Mouse (Mus musculus): Measurements from ENCODE around the gene Hira. TPM values are rescaled to one million over a fixed set of nuclear protein-coding genes. Genes with fewer than 3 reads are reported as not detected.
"Not testable (repeated sequence)": the region's sequence is repeated elsewhere in the genome, so short reads cannot be mapped to it uniquely, and the experiment has no call there.

The Hira gene
- polyA plus RNA-seq, 1 experiment: 0.95 TPM

DNA sequence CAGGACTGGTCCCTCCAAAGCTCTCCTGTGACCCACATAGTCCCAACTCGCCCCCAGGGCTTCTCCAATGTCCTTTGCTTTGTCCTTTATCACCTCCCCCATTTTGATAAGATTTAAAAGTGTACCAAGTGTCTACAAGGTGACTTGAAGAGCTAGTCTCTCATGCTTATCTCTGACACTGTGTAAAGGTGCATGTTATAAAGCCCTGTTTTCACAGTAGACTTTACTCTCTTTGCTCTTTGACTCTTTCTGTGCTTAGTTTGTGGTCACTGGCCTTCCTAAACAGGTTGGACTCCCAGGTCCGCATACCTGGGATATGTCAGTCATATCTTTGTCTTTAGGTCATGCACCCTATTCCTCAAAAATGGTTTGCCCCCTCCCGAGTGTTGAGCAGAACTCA lies 78.2 kb downstream of the Hira start:
- no peaks in the 10 kb centered on the region; the same call in 1 of the 2 replicates for H3K4me1 ChIP-seq (ENCODE audit: control insufficient read depth)
- no peaks in the 10 kb centered on the region for H3K27me3 ChIP-seq (ENCODE audit: control insufficient read depth)
- H3K9me3 ChIP-seq (ENCODE audit: control insufficient read depth, low read length): no peaks in the 10 kb centered on the region
- H3K4me3 ChIP-seq (replicated peaks): no peak overlapping the region
- no peak for TF ChIP-seq GATA1 (IDR thresholded peaks at IDR 0.05; ENCODE audit: low read length)
- no peak for TF ChIP-seq TAL1 (IDR thresholded peaks at IDR 0.05; ENCODE audit: low read length)
- peaks cover 77% of the 10 kb centered on the region for H3K36me3 ChIP-seq (ENCODE audit: control insufficient read depth)

DNA sequence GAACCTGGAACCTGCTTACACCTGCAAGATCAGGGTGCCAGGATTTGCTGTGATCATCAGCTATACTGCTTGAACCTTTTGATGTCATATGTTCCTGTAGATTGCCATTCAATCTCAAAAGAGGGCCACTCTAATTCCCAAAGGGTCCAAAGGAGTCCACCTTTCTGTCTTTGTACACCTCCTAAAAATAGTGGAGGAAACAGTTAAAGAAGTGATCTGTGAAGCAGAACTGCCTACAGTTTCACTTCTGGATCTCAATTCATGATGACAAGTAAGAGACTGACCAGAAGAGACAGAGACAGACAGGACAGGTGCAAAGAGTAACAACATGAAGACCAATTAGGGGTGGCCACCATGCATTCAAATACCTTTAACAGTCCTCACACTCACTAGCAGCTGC lies 86.6 kb downstream of the Hira start:
- no peak for TF ChIP-seq TAL1 (IDR thresholded peaks at IDR 0.05; ENCODE audit: low read length)
- TF ChIP-seq GATA1 (IDR thresholded peaks at IDR 0.05; ENCODE audit: low read length): no peak
- Histone ChIP-seq H3K36me3 (ENCODE audit: control insufficient read depth) (peaks cover 63% of the 10 kb centered on the region), H3K27me3 (ENCODE audit: control insufficient read depth) (no peaks in the 10 kb centered on the region), H3K4me1 (ENCODE audit: control insufficient read depth) (no peaks in the 10 kb centered on the region), H3K9me3 (ENCODE audit: control insufficient read depth, low read length) (no peaks in the 10 kb centered on the region), H3K4me3 (replicated peaks) (no peak overlapping the region)

GRCm38 (mm10) chr16:18969420-18970128 lies 92.7 kb downstream of the Hira start:
- Histone ChIP-seq H3K4me1 (ENCODE audit: control insufficient read depth) (no peaks in the 10 kb centered on the region), H3K36me3 (ENCODE audit: control insufficient read depth) (peaks cover 50% of the 10 kb centered on the region), H3K4me3 (replicated peaks) (no peak overlapping the region), H3K9me3 (ENCODE audit: control insufficient read depth, low read length) (no peaks in the 10 kb centered on the region), H3K27me3 (ENCODE audit: control insufficient read depth) (no peaks in the 10 kb centered on the region)
- TF ChIP-seq GATA1 (IDR thresholded peaks at IDR 0.05; ENCODE audit: low read length) (no peak), TAL1 (IDR thresholded peaks at IDR 0.05; ENCODE audit: low read length) (no peak)

- peaks cover 41% of the 10 kb centered on the region for H3K36me3 ChIP-seq (ENCODE audit: control insufficient read depth)
Observed at GRCm38 (mm10) chr16:18970837-18971236, 94.0 kb downstream of the Hira start.

GRCm38 (mm10) chr16:18975665-18976064 lies 98.8 kb downstream of the Hira start:
- not testable (repeated sequence) for H3K4me3 ChIP-seq (replicated peaks); H3K27me3 ChIP-seq (ENCODE audit: control insufficient read depth); H3K4me1 ChIP-seq (ENCODE audit: control insufficient read depth)
- H3K36me3 ChIP-seq (ENCODE audit: control insufficient read depth): peaks cover 12% of the 10 kb centered on the region
- H3K9me3 ChIP-seq (ENCODE audit: control insufficient read depth, low read length): peaks cover 19% of the 10 kb centered on the region

More at GRCm38 (mm10) chr16:18970837-18971236, 94.0 kb downstream of the Hira start:
- no peaks in the 10 kb centered on the region for H3K4me1 ChIP-seq (ENCODE audit: control insufficient read depth)
- peaks cover 8% of the 10 kb centered on the region for H3K9me3 ChIP-seq (ENCODE audit: control insufficient read depth, low read length)
- no peak for TF ChIP-seq GATA1 (IDR thresholded peaks at IDR 0.05; ENCODE audit: low read length)
- no peak for TF ChIP-seq TAL1 (IDR thresholded peaks at IDR 0.05; ENCODE audit: low read length)
- no peak overlapping the region for H3K4me3 ChIP-seq (replicated peaks)
- H3K27me3 ChIP-seq (ENCODE audit: control insufficient read depth): no peaks in the 10 kb centered on the region

DNA sequence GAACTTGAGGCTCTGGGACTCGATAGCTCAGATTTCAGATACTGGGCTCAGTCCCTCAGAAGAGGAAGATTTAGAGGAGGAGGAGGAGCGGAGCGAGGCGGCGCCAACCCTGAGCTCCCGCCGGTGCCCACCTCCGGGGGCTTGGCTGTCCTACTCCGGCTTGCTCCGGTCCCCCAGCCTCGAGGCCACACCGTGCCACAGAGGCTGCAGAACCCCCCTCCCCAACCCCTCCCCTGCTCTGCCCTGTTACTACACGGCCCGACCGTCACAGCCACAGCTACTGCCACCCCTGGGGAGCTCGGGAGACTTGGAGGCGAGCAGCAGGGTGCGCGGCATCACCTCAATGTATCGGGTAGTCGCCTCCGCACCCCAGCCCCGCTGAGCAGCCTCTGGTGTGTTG lies 99.5 kb downstream of the Hira start:
- H3K4me3 ChIP-seq (replicated peaks): no peak overlapping the region
- H3K36me3 ChIP-seq (ENCODE audit: control insufficient read depth): peaks cover 5% of the 10 kb centered on the region
- TF ChIP-seq GATA1 (IDR thresholded peaks at IDR 0.05; ENCODE audit: low read length) (no peak), TAL1 (IDR thresholded peaks at IDR 0.05; ENCODE audit: low read length) (no peak)
- H3K4me1 ChIP-seq (ENCODE audit: control insufficient read depth): no peaks in the 10 kb centered on the region
- peaks cover 19% of the 10 kb centered on the region for H3K9me3 ChIP-seq (ENCODE audit: control insufficient read depth, low read length)
- no peaks in the 10 kb centered on the region for H3K27me3 ChIP-seq (ENCODE audit: control insufficient read depth)

GRCm38 (mm10) chr16:18986381-18986780 lies 109.5 kb downstream of the Hira start:
- Histone ChIP-seq H3K4me3 (replicated peaks) (no peak overlapping the region), H3K9me3 (ENCODE audit: control insufficient read depth, low read length) (no peaks in the 10 kb centered on the region), H3K36me3 (ENCODE audit: control insufficient read depth) (no peaks in the 10 kb centered on the region), H3K27me3 (ENCODE audit: control insufficient read depth) (no peaks in the 10 kb centered on the region), H3K4me1 (ENCODE audit: control insufficient read depth) (no peaks in the 10 kb centered on the region)
- TF ChIP-seq TAL1 (IDR thresholded peaks at IDR 0.05; ENCODE audit: low read length) (no peak), GATA1 (IDR thresholded peaks at IDR 0.05; ENCODE audit: low read length) (no peak)

- Histone ChIP-seq H3K36me3 (ENCODE audit: control insufficient read depth) (no peaks in the 10 kb centered on the region), H3K27me3 (ENCODE audit: control insufficient read depth) (no peaks in the 10 kb centered on the region), H3K4me1 (ENCODE audit: control insufficient read depth) (no peaks in the 10 kb centered on the region), H3K9me3 (ENCODE audit: control insufficient read depth, low read length) (no peaks in the 10 kb centered on the region), H3K4me3 (replicated peaks) (no peak overlapping the region)
- TF ChIP-seq TAL1 (IDR thresholded peaks at IDR 0.05; ENCODE audit: low read length) (no peak), GATA1 (IDR thresholded peaks at IDR 0.05; ENCODE audit: low read length) (no peak)
Observed at GRCm38 (mm10) chr16:18986860-18987259, 110.0 kb downstream of the Hira start.

GRCm38 (mm10) chr16:19002610-19003389 lies 126.0 kb downstream of the Hira start:
- not testable (repeated sequence) for H3K36me3 ChIP-seq (ENCODE audit: control insufficient read depth); H3K9me3 ChIP-seq (ENCODE audit: control insufficient read depth, low read length); H3K27me3 ChIP-seq (ENCODE audit: control insufficient read depth); H3K4me1 ChIP-seq (ENCODE audit: control insufficient read depth); H3K4me3 ChIP-seq (replicated peaks)

Data from erythroblast, embryonic 14.5 days (primary cell).